In genomic region chr2:131128636-131129157, GRCm38 (mm10) we compare ENCODE assay signal across 11 mouse cellular contexts. TPM values are rescaled to one million over a fixed set of nuclear protein-coding genes. Genes with fewer than 3 reads are reported as not detected.
DNase-seq lines count a peak whose midpoint lies in the region; ATAC-seq and TF ChIP-seq lines count a peak whose summit lies in the region.
"Had no signal": no experiment of that assay in that cellular context is flagged by ENCODE, and none has a peak within 500 bp of the region (broad histone marks: within the 10 kb centered on the region; RNA-seq: fewer than 3 reads in every experiment).

No protein-coding gene starts in this region.

- no peaks in the 10 kb centered on the region for H3K9me3 ChIP-seq in lung, embryonic 15.5 days
- H3K9me3 ChIP-seq in hindbrain, embryonic 13.5 days, result no peaks in the 10 kb centered on the region
- no peaks in the 10 kb centered on the region for H3K9me3 ChIP-seq in liver, embryonic 15.5 days (replicated peaks)

- peak overlapping the region; percentile 93 for H3K27ac ChIP-seq in gastrocnemius, adult 2 months
- no peak overlapping the region for H3K27ac ChIP-seq in lung, embryonic 15.5 days
- no peak overlapping the region for H3K27ac ChIP-seq in hindbrain, embryonic 13.5 days
- peak overlapping the region; percentile 86 for H3K27ac ChIP-seq in liver, embryonic 15.5 days (replicated peaks)

- peak overlapping the region; percentile 79 for H3K4me3 ChIP-seq in gastrocnemius, adult 2 months
- H3K4me3 ChIP-seq in lung, embryonic 15.5 days, result peak overlapping the region; percentile 68
- no peak overlapping the region for H3K4me3 ChIP-seq in hindbrain, embryonic 13.5 days
- H3K4me3 ChIP-seq in liver, embryonic 15.5 days (replicated peaks), result no peak overlapping the region

- no peaks in the 10 kb centered on the region for H3K27me3 ChIP-seq in lung, embryonic 15.5 days
- H3K27me3 ChIP-seq in hindbrain, embryonic 13.5 days, result 0 out of 2 replicates have a peak, but pooled peaks cover 5% of the 10 kb centered on the region
- H3K27me3 ChIP-seq in liver, embryonic 15.5 days, result peaks cover 19% of the 10 kb centered on the region

- intact Hi-C loops in gastrocnemius, adult 2 months (cut with DNase I), result no loop called here

- H3K36me3 ChIP-seq in lung, embryonic 15.5 days, result no peaks in the 10 kb centered on the region
- no peaks in the 10 kb centered on the region for H3K36me3 ChIP-seq in hindbrain, embryonic 13.5 days
- no peaks in the 10 kb centered on the region for H3K36me3 ChIP-seq in liver, embryonic 15.5 days (replicated peaks)

- no peak for DNase-seq in gastrocnemius, adult 2 months
- no peak for DNase-seq in gastrocnemius, postnatal 25 days
- no peak for DNase-seq in lung, postnatal 10 days

- peak overlapping the region; percentile 75 for H3K4me2 ChIP-seq in lung, embryonic 15.5 days
- H3K4me2 ChIP-seq in hindbrain, embryonic 13.5 days, result peak overlapping the region; percentile 83; the same call in 1 of the 2 replicates
- peak overlapping the region; percentile 82 for H3K4me2 ChIP-seq in liver, embryonic 15.5 days

- 72% methylated on average over 3 of the region's 3 CpGs for WGBS in lung, embryonic 15.5 days
- 87% methylated on average over 3 of the region's 3 CpGs for WGBS in hindbrain, embryonic 13.5 days
- WGBS in liver, embryonic 15.5 days (ENCODE audit: insufficient replicate concordance), result 59% methylated on average over 3 of the region's 3 CpGs

- no peak for ATAC-seq in lung, embryonic 15.5 days (ENCODE audit: borderline replicate concordance, extremely low read depth, low FRiP score, low TSS enrichment)
- ATAC-seq in hindbrain, embryonic 13.5 days (ENCODE audit: low FRiP score), result no peak
- ATAC-seq in liver, embryonic 15.5 days (ENCODE audit: insufficient read depth), result no peak
- no peak for ATAC-seq in inflammation-experienced regulatory T-cells, adult 6 months
- ATAC-seq in cerebellum, adult (ENCODE audit: insufficient number of reproducible peaks, low FRiP score, low TSS enrichment), result no peak
- ATAC-seq: Patski had no signal

- TF ChIP-seq CTCF in gastrocnemius, adult 2 months (IDR thresholded peaks at IDR 0.05), result no peak

- peaks cover 31% of the 10 kb centered on the region for H3K4me1 ChIP-seq in lung, embryonic 15.5 days
- H3K4me1 ChIP-seq in hindbrain, embryonic 13.5 days (replicated peaks), result peaks cover 18% of the 10 kb centered on the region
- H3K4me1 ChIP-seq in liver, embryonic 15.5 days (replicated peaks), result peaks cover 76% of the 10 kb centered on the region

- H3K9ac ChIP-seq in lung, embryonic 15.5 days, result no peak overlapping the region
- H3K9ac ChIP-seq in hindbrain, embryonic 13.5 days, result no peak overlapping the region
- H3K9ac ChIP-seq in liver, embryonic 15.5 days, result no peak overlapping the region

RNA-seq across cellular contexts. Expression of gene Hspa12b, which starts 1.6 kb away (rescaled TPM):
- 10 to 100 TPM; 11.7 to 14.8 TPM for total RNA-seq in gastrocnemius, adult 2 months (2021)
- total RNA-seq in gastrocnemius, postnatal 25 days (2021), result 10 to 100 TPM; 14.5 to 16.6 TPM
- polyA plus RNA-seq in lung, embryonic 15.5 days (2015; fragmentation: Nextera tagmentation; extraction: Ambion mirVana), result 15.0 and 16.5 TPM in 2 replicates
- 3.9 and 4.6 TPM in 2 replicates for polyA plus RNA-seq in hindbrain, embryonic 13.5 days (2015; fragmentation: Nextera tagmentation; extraction: Ambion mirVana)
- 1.8 and 1.9 TPM in 2 replicates for polyA plus RNA-seq in liver, embryonic 15.5 days (2015; fragmentation: Nextera tagmentation; extraction: Ambion mirVana)
- under 1 TPM in 2 of 3 experiments, not detected in 1; 0.10 to 0.40 TPM for polyA plus RNA-seq in inflammation-experienced regulatory T-cells, adult 6 months (2017; shearing (Covaris generic))

RNA-seq across cellular contexts. Expression of gene Gm11037, which starts 4.6 kb away (rescaled TPM):
- not detected for total RNA-seq in gastrocnemius, adult 2 months (2021)
- not detected for total RNA-seq in gastrocnemius, postnatal 25 days (2021)
- polyA plus RNA-seq in lung, embryonic 15.5 days (2015; fragmentation: Nextera tagmentation; extraction: Ambion mirVana), result not detected in 2 replicates
- polyA plus RNA-seq in hindbrain, embryonic 13.5 days (2015; fragmentation: Nextera tagmentation; extraction: Ambion mirVana), result not detected in 2 replicates
- not detected in 2 replicates for polyA plus RNA-seq in liver, embryonic 15.5 days (2015; fragmentation: Nextera tagmentation; extraction: Ambion mirVana)
- polyA plus RNA-seq in inflammation-experienced regulatory T-cells, adult 6 months (2017; shearing (Covaris generic)), result not detected
- total RNA-seq: heart, postnatal 10 days; left cerebral cortex, postnatal 25 days had no signal
- polyA plus RNA-seq: Patski had no signal

RNA-seq across cellular contexts. Expression of gene 1700037H04Rik, which starts 31.2 kb away (rescaled TPM):
- total RNA-seq in gastrocnemius, adult 2 months (2021), result 1 to 10 TPM; 3.6 to 4.5 TPM
- 1 to 10 TPM; 3.3 to 6.6 TPM for total RNA-seq in gastrocnemius, postnatal 25 days (2021)
- polyA plus RNA-seq in lung, embryonic 15.5 days (2015; fragmentation: Nextera tagmentation; extraction: Ambion mirVana), result 60.4 and 61.5 TPM in 2 replicates
- 94.3 and 94.6 TPM in 2 replicates for polyA plus RNA-seq in hindbrain, embryonic 13.5 days (2015; fragmentation: Nextera tagmentation; extraction: Ambion mirVana)
- 135 and 147 TPM in 2 replicates for polyA plus RNA-seq in liver, embryonic 15.5 days (2015; fragmentation: Nextera tagmentation; extraction: Ambion mirVana)
- 10 to 100 TPM; 36.5 to 54.8 (median 46.3) TPM for polyA plus RNA-seq in inflammation-experienced regulatory T-cells, adult 6 months (2017; shearing (Covaris generic))

RNA-seq across cellular contexts. Expression of gene Siglec1, which starts 42.1 kb away (rescaled TPM):
- total RNA-seq in gastrocnemius, adult 2 months (2021), result under 1 TPM; 0.36 to 0.39 TPM
- total RNA-seq in gastrocnemius, postnatal 25 days (2021), result 1 to 10 TPM in 1 of 2 experiments, under 1 TPM in 1; 0.64 to 1.2 TPM
- 0.44 and 0.47 TPM in 2 replicates for polyA plus RNA-seq in lung, embryonic 15.5 days (2015; fragmentation: Nextera tagmentation; extraction: Ambion mirVana)
- 0.18 and 0.23 TPM in 2 replicates for polyA plus RNA-seq in hindbrain, embryonic 13.5 days (2015; fragmentation: Nextera tagmentation; extraction: Ambion mirVana)
- 1.5 and 1.7 TPM in 2 replicates for polyA plus RNA-seq in liver, embryonic 15.5 days (2015; fragmentation: Nextera tagmentation; extraction: Ambion mirVana)
- polyA plus RNA-seq in inflammation-experienced regulatory T-cells, adult 6 months (2017; shearing (Covaris generic)), result not detected

RNA-seq across cellular contexts. Expression of gene Cenpb, which starts 51.2 kb away (rescaled TPM):
- 10 to 100 TPM; 67.7 to 70.1 TPM for total RNA-seq in gastrocnemius, adult 2 months (2021)
- 10 to 100 TPM; 58.9 to 61.8 TPM for total RNA-seq in gastrocnemius, postnatal 25 days (2021)
- 12.6 and 14.1 TPM in 2 replicates for polyA plus RNA-seq in lung, embryonic 15.5 days (2015; fragmentation: Nextera tagmentation; extraction: Ambion mirVana)
- polyA plus RNA-seq in hindbrain, embryonic 13.5 days (2015; fragmentation: Nextera tagmentation; extraction: Ambion mirVana), result 13.3 and 13.4 TPM in 2 replicates
- 4.1 and 5.4 TPM in 2 replicates for polyA plus RNA-seq in liver, embryonic 15.5 days (2015; fragmentation: Nextera tagmentation; extraction: Ambion mirVana)
- polyA plus RNA-seq in inflammation-experienced regulatory T-cells, adult 6 months (2017; shearing (Covaris generic)), result 1 to 10 TPM; 2.4 to 3.1 (median 2.7) TPM

Comparison
In these comparisons a context has a peak if more than half of its experiments do, and no peak if none do; other contexts are left out.
1. H3K27ac ChIP-seq: peak in gastrocnemius, adult 2 months (single experiment) and liver, embryonic 15.5 days (single experiment); none in lung, embryonic 15.5 days (single experiment) and hindbrain, embryonic 13.5 days (single experiment).
2. H3K4me3 ChIP-seq: peak in gastrocnemius, adult 2 months (single experiment) and lung, embryonic 15.5 days (single experiment); none in hindbrain, embryonic 13.5 days (single experiment) and liver, embryonic 15.5 days (single experiment).
3. Peak in every context shown above with its lines, with median percentiles within 50 percentile points of each other: H3K4me2 ChIP-seq.